Mouse (Mus musculus) kidney, adult 2 months (tissue): ENCODE results near the gene Zfp597.

Source experiments
- CTCF ChIP-seq: fragments of 200-500 bp; conservative IDR thresholded peaks from 2 replicates; pipeline ENCODE4 v1.5.1; 2011; ENCODE audit warnings: low read depth, mild to moderate bottlenecking, control low read depth, low read length, moderate library complexity, mixed read lengths; ENCODE audit not compliant: insufficient read depth, insufficient read length
- POLR2A ChIP-seq: fragments of 200-500 bp; IDR thresholded peaks from one replicate; pipeline ENCODE4 v1.6.1; 2011; ENCODE audit warnings: low read depth, low read length, control low read depth

DNA sequence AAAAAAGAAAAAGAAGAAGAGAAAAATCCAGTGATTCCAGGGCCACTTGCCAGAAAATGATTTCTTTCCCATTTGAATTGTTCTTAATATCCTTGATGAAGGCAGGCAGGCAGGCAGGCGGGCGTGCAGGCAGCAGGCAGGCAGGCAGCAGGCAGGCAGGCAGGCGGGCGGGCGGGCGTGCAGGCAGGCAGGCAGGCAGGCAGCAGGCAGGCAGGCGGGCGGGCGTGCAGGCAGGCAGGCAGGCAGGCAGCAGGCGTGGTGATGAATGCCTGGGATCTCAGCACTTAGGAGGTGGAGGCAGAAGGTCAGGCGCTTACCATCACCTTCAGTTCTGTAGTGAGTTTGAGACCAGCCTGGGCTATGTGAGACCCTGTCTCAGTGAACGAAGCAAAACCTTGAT lies 31.8 kb downstream of the Zfp597 start:
- TF ChIP-seq CTCF = no peak
- no peak for TF ChIP-seq POLR2A
